Mouse (Mus musculus) bone marrow macrophage, adult 2 months (primary cell): ENCODE data around the gene Hrnr. TPM values are rescaled to one million over a fixed set of nuclear protein-coding genes. Genes with fewer than 3 reads are reported as not detected.
A peak's percentile ranks its signal among the peaks of the same experiment; 100 is the strongest.

Source experiments
- H3K27ac ChIP-seq: 2 replicates; pipeline ENCODE4 v1.5.1; 2012; ENCODE audit warnings: low read depth, low read length; ENCODE audit not compliant: insufficient read depth
- H3K4me1 ChIP-seq: 2 replicates; pipeline ENCODE4 v1.6.1; 2012; ENCODE audit warnings: low read length; ENCODE audit not compliant: control insufficient read depth, insufficient read depth
- H3K4me3 ChIP-seq: 2 replicates; pipeline ENCODE4 v1.5.1; 2012; ENCODE audit warnings: mild to moderate bottlenecking, low read length, moderate library complexity; ENCODE audit not compliant: insufficient read depth
- CTCF ChIP-seq: IDR thresholded peaks from 2 replicates; pipeline ENCODE4 v1.5.1; 2012; ENCODE audit warnings: low read depth, mild to moderate bottlenecking, low read length, moderate library complexity
- POLR2A ChIP-seq: IDR thresholded peaks from 2 replicates; pipeline ENCODE4 v1.6.1; 2012; ENCODE audit warnings: mild to moderate bottlenecking, low read depth, low read length, borderline replicate concordance
- polyA plus RNA-seq: library from polyadenylated mRNA; stranded (reverse); fragments of >200 nt; gene quantifications from 2 replicates; pipeline ENCODE4 v1.2.4, GENCODE M21; 2012; ENCODE audit not compliant: missing spikeins, insufficient read depth, insufficient read length

Hrnr gene
- polyA plus RNA-seq, 1 experiment = not detected

- Histone ChIP-seq H3K27ac (no peak overlapping the region), H3K4me1 (no peaks in the 10 kb centered on the region), H3K4me3 (no peak overlapping the region)
- TF ChIP-seq CTCF (peak; percentile 77), POLR2A (no peak)
Observed at GRCm38 (mm10) chr3:93360045-93360444, 40.5 kb downstream of the Hrnr start.

GRCm38 (mm10) chr3:93361933-93362574 is 42.5 kb downstream of the Hrnr start:
- Histone ChIP-seq H3K4me1 (no peaks in the 10 kb centered on the region), H3K4me3 (no peak overlapping the region), H3K27ac (no peak overlapping the region)
- no peak for TF ChIP-seq CTCF
- TF ChIP-seq POLR2A = no peak

DNA sequence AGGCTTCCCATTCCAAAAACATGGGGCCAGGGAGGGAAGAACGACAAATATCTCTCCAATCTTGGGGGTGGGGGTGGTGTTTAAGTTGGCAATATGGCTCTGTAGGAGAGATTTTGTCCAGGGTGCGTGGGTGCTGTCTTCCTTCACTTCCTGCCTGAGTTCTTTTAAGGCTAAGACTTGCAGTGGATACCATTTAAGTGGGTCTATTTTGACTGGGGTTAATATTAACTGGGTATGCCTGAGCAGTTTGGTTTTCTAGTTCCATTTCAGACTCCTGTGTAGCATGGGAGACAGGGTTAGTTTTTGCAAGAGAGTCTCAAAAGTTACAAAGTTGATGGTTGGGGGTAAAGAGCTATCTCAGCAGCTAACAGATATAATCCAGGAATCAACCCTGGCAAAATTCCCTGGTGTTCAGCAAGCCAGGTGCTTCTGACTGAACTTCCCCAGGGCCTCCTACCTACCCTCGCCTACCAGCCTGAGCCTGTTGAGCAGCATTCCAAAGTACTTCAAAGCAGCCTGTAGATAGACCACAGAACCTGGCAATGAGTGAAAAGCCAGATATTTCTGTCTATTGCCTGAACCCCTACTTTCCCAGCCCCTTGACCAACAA is 47.5 kb downstream of the Hrnr start:
- TF ChIP-seq POLR2A = no peak
- H3K4me1 ChIP-seq = no peaks in the 10 kb centered on the region
- H3K27ac ChIP-seq = no peak overlapping the region
- H3K4me3 ChIP-seq = no peak overlapping the region

DNA sequence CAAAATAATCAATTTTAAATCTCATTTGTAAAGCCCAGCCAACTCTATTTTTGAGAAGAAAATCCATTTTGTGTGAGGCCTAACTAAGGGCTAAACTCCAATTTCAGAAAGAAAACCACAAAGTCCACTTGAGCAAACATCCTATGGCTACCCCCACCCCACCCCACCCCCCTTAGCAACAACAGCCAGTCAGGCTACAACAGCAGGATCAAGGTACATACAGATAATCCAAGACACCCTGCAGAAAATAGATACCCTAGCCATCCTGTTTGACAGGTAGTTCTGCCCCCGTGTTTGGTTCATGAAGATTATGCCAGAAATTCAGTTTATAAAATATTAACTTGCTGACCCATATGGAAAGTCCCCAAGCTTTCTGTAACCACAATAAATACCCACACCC is 48.6 kb downstream of the Hrnr start:
- TF ChIP-seq POLR2A (no peak), CTCF (no peak)

DNA sequence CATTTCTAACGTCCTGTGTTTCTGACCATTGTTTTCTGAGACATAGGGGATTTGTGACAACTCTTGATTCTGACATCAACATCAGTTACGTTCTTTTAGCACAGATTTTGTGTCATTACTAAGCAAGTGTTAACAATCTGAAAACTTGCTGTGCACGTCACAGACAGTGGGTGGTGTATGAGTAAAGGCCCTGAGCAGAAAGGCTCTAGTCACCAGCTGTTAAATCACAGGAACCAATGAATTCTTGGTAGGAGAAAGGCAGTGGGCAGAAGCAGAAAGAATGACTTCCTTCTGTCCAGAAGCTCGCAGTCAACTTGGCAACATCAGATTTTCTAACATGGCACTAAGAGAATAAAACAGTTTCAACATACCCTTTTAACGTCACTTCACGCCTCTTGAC is 53.9 kb downstream of the Hrnr start:
- Histone ChIP-seq H3K4me1 (peaks cover 13% of the 10 kb centered on the region), H3K4me3 (no peak overlapping the region), H3K27ac (no peak overlapping the region)
- no peak for TF ChIP-seq POLR2A

More for the DNA sequence above, 48.6 kb downstream of the Hrnr start:
- H3K4me1 ChIP-seq = no peaks in the 10 kb centered on the region
- H3K4me3 ChIP-seq = no peak overlapping the region
- H3K27ac ChIP-seq = no peak overlapping the region

- no peak for TF ChIP-seq CTCF
- no peak for TF ChIP-seq POLR2A
- Histone ChIP-seq H3K4me1 (peaks cover 13% of the 10 kb centered on the region), H3K4me3 (no peak overlapping the region), H3K27ac (peak overlapping the region; percentile 84)
Observed at GRCm38 (mm10) chr3:93375196-93375595, 55.6 kb downstream of the Hrnr start.

- TF ChIP-seq POLR2A (no peak), CTCF (no peak)
- H3K4me1 ChIP-seq = peaks cover 13% of the 10 kb centered on the region
Observed at GRCm38 (mm10) chr3:93375601-93376000, 56.1 kb downstream of the Hrnr start.

DNA sequence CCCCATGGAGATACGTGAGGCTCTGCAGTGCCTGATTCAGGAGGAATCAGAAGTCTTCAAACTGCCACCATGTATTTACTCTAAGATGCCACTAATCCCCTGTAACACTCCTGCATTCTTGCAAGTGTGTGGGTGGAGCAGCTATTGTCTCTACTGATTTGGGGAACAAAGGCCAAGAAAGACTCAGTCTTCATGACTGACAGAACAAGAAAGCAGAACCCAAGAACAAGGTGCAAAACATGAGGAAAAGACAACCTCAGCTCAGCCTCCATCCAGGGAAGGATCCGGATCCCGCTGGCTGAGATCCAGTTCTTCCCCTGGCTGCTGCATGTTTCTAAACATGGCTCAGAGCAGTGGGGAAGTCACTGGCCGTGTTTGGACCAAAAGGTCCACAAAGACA is 58.6 kb downstream of the Hrnr start:
- H3K4me1 ChIP-seq = peaks cover 13% of the 10 kb centered on the region
- no peak overlapping the region for H3K27ac ChIP-seq
- no peak for TF ChIP-seq POLR2A
- no peak for TF ChIP-seq CTCF
- no peak overlapping the region for H3K4me3 ChIP-seq

More at GRCm38 (mm10) chr3:93375601-93376000, 56.1 kb downstream of the Hrnr start:
- H3K4me3 ChIP-seq = no peak overlapping the region
- peak overlapping the region; percentile 84 for H3K27ac ChIP-seq

Other genes starting within 250 kb of the Hrnr start
- gene Crnn, start 175.0 kb upstream of the Hrnr start, polyA plus RNA-seq = not detected in 2 replicates
- gene Flg2, start 122.5 kb upstream of the Hrnr start, polyA plus RNA-seq = 0.15 TPM in 1 of 2 replicates, not detected in the other
- gene Flg, start 46.2 kb upstream of the Hrnr start, polyA plus RNA-seq = not detected in 2 replicates
- gene Rptn, start 74.0 kb downstream of the Hrnr start, polyA plus RNA-seq = not detected in 2 replicates
- gene Tchh, start 122.6 kb downstream of the Hrnr start, polyA plus RNA-seq = 0.16 and 0.19 TPM in 2 replicates
- not detected in 2 replicates for gene Tchhl1, start 149.0 kb downstream of the Hrnr start, polyA plus RNA-seq
- gene S100a11, start 200.7 kb downstream of the Hrnr start, polyA plus RNA-seq = 357 and 359 TPM in 2 replicates
- 412 and 439 TPM in 2 replicates for gene S100a10, start 235.3 kb downstream of the Hrnr start, polyA plus RNA-seq